Mouse (Mus musculus) embryonic facial prominence, embryonic 10.5 days (tissue): ENCODE results near the gene C1qbp. TPM values are rescaled to one million over a fixed set of nuclear protein-coding genes. Genes with fewer than 3 reads are reported as not detected.

Experiments used
- DNase-seq: peaks from one replicate; pipeline ENCODE4 v3.0.0-alpha.2; 2017; ENCODE audit warnings: low spot score
- H3K27ac ChIP-seq: fragments of 300-500 bp; sonication (generic); replicated peaks from 2 replicates; pipeline ENCODE4 v1.5.1; 2016; ENCODE audit warnings: mild to moderate bottlenecking
- H3K27me3 ChIP-seq: fragments of 300-500 bp; sonication (generic); replicated peaks from 2 replicates; pipeline ENCODE4 v1.6.1; 2016; ENCODE audit warnings: low read depth, mild to moderate bottlenecking; ENCODE audit not compliant: poor library complexity, severe bottlenecking
- H3K36me3 ChIP-seq: fragments of 300-500 bp; sonication (generic); replicated peaks from 2 replicates; pipeline ENCODE4 v1.6.1; 2016; ENCODE audit warnings: mild to moderate bottlenecking, moderate library complexity
- H3K4me1 ChIP-seq: fragments of 300-500 bp; sonication (generic); 2 replicates; pipeline ENCODE4 v1.6.1; 2016
- H3K4me3 ChIP-seq: fragments of 300-500 bp; sonication (generic); 2 replicates; pipeline ENCODE4 v1.5.1; 2016; ENCODE audit warnings: mild to moderate bottlenecking, moderate library complexity
- H3K9me3 ChIP-seq: fragments of 300-500 bp; sonication (generic); 2 replicates; pipeline ENCODE4 v1.6.1; 2016; ENCODE audit warnings: mild to moderate bottlenecking
- WGBS: fragments of 180-500 bp; shearing (Covaris S2); methylation state at CpG from one replicate; pipeline ENCODE4 v1.1.7; 2016; 5-methylcytosine and 5-hydroxymethylcytosine counted together
- polyA plus RNA-seq: library from polyadenylated mRNA; unstranded; fragments of >200 nt; fragmentation: Nextera tagmentation; extraction: Ambion mirVana; gene quantifications from 2 replicates; pipeline ENCODE4 v1.2.1, GENCODE M21; 2016

Gene C1qbp
- polyA plus RNA-seq = 346 and 351 TPM in 2 replicates

DNA sequence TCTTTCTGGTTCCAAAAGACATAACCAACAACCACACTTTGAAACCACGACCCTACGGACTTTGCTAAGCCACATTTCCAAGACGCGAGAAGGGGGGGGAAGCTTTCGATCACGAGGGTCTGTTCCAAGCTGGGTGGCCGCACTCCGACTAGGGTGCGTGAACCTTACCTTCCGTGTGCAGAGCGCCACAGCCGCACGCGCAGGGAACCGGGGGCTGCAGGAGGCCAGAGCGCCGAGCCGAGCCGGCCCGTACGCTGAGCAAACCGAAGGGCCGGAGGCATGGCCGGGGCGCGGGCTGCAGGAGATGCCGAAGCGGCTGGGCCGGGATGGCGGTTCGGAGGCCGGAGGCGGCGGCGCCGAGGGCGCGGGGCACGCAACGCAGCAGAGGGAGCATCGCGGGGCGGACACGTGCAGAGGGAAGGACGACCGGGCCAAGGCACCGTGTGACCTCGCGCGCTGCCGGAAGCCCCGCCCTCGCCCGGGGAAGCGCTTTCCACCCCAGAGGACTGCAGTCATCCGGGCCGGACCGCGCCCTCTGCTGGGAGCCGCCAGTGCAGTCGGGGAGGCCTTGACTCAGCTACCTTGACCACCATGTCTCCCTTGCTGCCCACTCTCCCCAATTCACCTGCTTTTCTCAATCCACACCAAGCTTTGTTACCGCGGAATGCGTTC lies at the start of gene C1qbp:
TSS of gene C1qbp (minus strand) at position 470 of the 672 bp plus-strand sequence.
- Histone ChIP-seq H3K4me1 (peaks cover 13% of the 10 kb centered on the region), H3K9me3 (no peaks in the 10 kb centered on the region), H3K36me3 (peaks cover 77% of the 10 kb centered on the region), H3K4me3 (peak within 1 kb of the TSS; percentile 96), H3K27ac (peak within 1 kb of the TSS; percentile 92), H3K27me3 (no peaks in the 10 kb centered on the region)
- under 1% methylated on average over 64 of the region's 64 CpGs for WGBS
- peak; percentile 95 for DNase-seq

DNA sequence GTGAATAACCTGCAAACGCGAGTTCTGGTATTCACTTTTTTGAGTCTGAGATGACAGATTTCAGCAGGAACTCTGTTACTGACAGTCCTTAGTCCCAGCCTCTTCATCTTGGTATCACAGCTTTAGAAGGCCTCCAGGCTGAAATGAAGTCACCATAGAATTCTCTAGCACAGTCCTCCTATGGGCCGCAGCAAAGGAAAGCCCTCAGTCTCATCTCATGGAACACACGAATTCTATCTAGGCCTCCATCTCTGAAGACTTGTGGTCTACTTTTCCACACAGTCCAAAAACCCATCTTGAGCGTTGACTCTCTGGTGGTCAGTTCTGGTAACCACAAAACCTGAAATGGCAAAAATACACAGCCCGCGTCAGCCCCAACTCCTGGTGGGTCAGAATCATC lies 49.2 kb upstream of the C1qbp start:
- DNase-seq = no peak
- Histone ChIP-seq H3K9me3 (no peaks in the 10 kb centered on the region), H3K27me3 (no peaks in the 10 kb centered on the region), H3K36me3 (peaks cover 44% of the 10 kb centered on the region), H3K4me3 (peak overlapping the region; percentile 73), H3K4me1 (peaks cover 35% of the 10 kb centered on the region), H3K27ac (peak overlapping the region; percentile 93)
- 70% methylated on average over 7 of the region's 7 CpGs for WGBS

- Histone ChIP-seq H3K4me1 (peaks cover 35% of the 10 kb centered on the region), H3K36me3 (peaks cover 69% of the 10 kb centered on the region), H3K4me3 (no peak overlapping the region), H3K27ac (no peak overlapping the region), H3K27me3 (no peaks in the 10 kb centered on the region), H3K9me3 (no peaks in the 10 kb centered on the region)
- no peak for DNase-seq
- WGBS = 77% methylated on average over 3 of the region's 3 CpGs
These were observed 46.7 kb upstream of the C1qbp start for GRCm38 (mm10) chr11:71029403-71030118.

DNA sequence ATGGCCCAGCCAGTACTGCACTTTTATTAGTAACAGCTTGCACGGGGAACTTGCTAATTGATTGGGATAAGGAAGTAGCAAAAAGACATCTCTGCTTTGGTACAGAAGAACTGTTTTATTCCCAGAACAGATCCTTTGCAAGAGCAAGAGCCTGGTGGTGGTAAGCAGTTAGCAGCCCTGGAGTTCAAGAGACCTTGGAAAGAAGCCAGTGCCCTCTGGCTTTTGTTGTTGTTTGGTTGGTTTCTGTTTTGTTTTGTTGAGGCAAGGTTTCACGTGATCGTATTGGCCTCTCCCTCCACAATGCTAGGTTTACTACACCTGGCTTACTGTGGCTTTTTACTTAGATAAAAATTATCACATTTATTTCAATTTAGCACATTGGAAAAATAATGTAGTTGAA lies 45.5 kb upstream of the C1qbp start:
- Histone ChIP-seq H3K9me3 (no peaks in the 10 kb centered on the region), H3K4me3 (no peak overlapping the region), H3K4me1 (peaks cover 25% of the 10 kb centered on the region), H3K27ac (no peak overlapping the region), H3K27me3 (no peaks in the 10 kb centered on the region), H3K36me3 (peaks cover 82% of the 10 kb centered on the region)
- no peak for DNase-seq
- 88% methylated on average over 3 of the region's 3 CpGs for WGBS

DNA sequence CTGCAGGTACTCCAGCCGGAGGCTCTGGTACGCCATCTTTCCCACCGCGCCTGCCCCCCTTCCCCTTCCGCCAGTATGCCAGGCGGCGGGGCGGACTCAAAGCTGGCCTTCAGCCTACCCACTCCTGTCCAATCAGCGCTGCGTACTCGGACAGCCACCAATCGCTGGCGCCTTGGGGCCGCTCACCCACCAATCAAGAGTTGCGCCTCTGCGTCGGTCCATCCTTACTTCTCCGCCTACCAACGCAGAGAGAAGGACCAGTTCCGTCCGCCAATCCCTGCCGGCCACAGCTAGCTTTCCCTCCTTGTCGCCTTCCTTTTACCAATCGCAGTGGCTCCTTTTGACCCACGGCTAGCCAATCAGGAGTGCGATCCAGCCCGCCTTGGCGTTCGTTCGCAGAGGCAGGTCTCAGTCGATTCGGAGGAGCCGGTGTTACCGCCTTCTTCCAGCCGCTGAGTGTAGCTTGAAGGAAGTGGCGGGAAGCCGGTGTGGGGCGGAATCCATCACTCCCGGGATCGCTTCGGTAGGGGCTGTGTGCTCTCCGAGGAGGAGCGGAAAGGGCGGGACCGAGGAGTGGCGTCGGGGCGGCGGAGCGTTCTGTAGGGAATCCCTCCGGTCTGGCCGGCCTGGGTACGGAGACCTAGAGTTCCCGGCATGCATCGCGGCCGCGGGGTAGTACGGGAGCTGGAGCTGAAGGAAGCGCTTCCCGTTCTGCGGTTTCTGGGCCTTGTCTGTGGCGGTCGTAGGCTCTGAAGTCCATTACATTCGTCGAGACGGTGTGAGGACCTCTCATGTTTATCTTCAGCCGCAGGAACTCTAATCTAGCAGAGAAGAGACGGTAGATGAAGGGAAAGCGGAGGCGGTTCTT lies 36.6 kb upstream of the C1qbp start, which contains the start of the genes Mis12 and Derl2:
TSS of gene Mis12 (plus strand) at position 411 of the 868 bp plus-strand sequence.
TSS of gene Derl2 (minus strand) at position 641 of the 868 bp plus-strand sequence.
- peaks cover 45% of the 10 kb centered on the region for H3K36me3 ChIP-seq
- under 1% methylated on average over 71 of the region's 71 CpGs for WGBS
- peak within 1 kb of the TSS; percentile 95 for H3K27ac ChIP-seq
- H3K9me3 ChIP-seq = no peaks in the 10 kb centered on the region
- no peaks in the 10 kb centered on the region for H3K27me3 ChIP-seq
- H3K4me1 ChIP-seq = peaks cover 33% of the 10 kb centered on the region
- DNase-seq = peak; percentile 99
- peak within 1 kb of the TSS; percentile 94 for H3K4me3 ChIP-seq

DNA sequence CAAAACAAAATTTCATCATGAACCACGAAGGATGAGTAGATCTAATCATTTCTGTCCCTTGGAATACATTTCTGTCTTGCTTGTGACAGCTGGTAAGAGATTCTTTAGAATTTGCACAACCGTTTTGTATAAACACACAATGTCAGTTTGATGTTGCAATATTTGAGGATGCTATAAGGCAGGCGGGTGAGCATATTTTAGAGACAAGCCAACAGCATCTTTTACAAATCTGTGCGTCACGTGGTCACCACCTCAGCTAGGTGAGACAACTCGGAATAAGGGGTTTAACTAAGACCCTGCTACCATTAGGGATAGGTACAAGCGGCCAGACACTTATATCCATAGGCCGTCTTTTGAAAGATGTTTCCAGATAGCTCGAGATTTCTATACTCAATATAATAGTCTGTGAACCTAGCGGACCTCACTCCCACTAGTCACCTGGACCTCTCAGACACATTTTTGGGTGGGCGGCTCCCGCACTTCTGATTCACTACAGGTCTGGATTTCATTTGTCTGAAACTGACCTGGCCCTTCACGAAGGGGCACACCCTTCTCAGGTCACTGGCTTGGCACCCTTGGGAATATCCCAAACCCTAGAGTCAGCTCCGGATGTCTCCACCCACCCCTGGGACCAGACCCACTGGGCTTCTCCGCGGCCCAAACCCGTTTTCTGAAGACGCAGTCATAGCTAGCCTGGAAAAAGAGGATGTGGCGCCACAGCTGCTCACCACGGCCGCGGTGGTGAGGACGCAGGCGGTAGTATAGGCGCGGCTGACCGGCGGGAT lies 35.8 kb upstream of the C1qbp start:
- H3K36me3 ChIP-seq = peaks cover 43% of the 10 kb centered on the region
- peak overlapping the region; percentile 95 for H3K27ac ChIP-seq
- 6% methylated on average over 28 of the region's 28 CpGs for WGBS
- H3K27me3 ChIP-seq = no peaks in the 10 kb centered on the region
- peak overlapping the region; percentile 94 for H3K4me3 ChIP-seq
- no peaks in the 10 kb centered on the region for H3K9me3 ChIP-seq
- peaks cover 33% of the 10 kb centered on the region for H3K4me1 ChIP-seq
- DNase-seq = no peak

DNA sequence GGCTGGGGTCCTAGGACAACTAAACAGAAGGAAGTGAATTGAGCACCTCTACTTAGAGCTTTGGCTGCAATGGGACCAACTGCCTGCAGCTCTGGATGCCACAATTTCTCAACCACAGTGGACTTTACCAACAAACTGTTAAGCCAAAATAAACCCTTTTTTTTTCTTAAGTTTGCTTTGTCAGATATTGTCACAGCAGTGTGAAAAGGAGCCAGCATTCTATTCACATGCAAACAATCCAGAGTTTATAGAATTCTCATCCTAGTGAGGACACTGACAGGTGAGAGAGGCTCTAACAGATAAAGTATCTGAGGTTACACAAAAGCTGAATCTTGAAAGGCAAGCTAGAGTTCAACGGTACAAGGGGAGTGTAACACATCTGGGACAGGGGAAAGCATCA lies 34.2 kb upstream of the C1qbp start:
- Histone ChIP-seq H3K27me3 (no peaks in the 10 kb centered on the region), H3K4me1 (peaks cover 33% of the 10 kb centered on the region), H3K36me3 (peaks cover 43% of the 10 kb centered on the region), H3K27ac (no peak overlapping the region), H3K9me3 (no peaks in the 10 kb centered on the region), H3K4me3 (no peak overlapping the region)
- no peak for DNase-seq
- WGBS = 96% methylated on average over 1 of the region's 1 CpGs

- Histone ChIP-seq H3K27ac (no peak overlapping the region), H3K27me3 (no peaks in the 10 kb centered on the region), H3K4me3 (no peak overlapping the region), H3K36me3 (peaks cover 66% of the 10 kb centered on the region), H3K4me1 (peaks cover 9% of the 10 kb centered on the region), H3K9me3 (no peaks in the 10 kb centered on the region)
- no peak for DNase-seq
- 93% methylated on average over 7 of the region's 7 CpGs for WGBS
These were observed 29.9 kb upstream of the C1qbp start for GRCm38 (mm10) chr11:71012743-71013142.

GRCm38 (mm10) chr11:71008321-71008720 lies 25.5 kb upstream of the C1qbp start:
- 93% methylated on average over 3 of the region's 3 CpGs for WGBS
- DNase-seq = no peak
- H3K4me3 ChIP-seq = no peak overlapping the region
- H3K4me1 ChIP-seq = peaks cover 6% of the 10 kb centered on the region
- H3K27me3 ChIP-seq = no peaks in the 10 kb centered on the region
- no peaks in the 10 kb centered on the region for H3K9me3 ChIP-seq
- H3K36me3 ChIP-seq = peaks cover 63% of the 10 kb centered on the region
- no peak overlapping the region for H3K27ac ChIP-seq

DNA sequence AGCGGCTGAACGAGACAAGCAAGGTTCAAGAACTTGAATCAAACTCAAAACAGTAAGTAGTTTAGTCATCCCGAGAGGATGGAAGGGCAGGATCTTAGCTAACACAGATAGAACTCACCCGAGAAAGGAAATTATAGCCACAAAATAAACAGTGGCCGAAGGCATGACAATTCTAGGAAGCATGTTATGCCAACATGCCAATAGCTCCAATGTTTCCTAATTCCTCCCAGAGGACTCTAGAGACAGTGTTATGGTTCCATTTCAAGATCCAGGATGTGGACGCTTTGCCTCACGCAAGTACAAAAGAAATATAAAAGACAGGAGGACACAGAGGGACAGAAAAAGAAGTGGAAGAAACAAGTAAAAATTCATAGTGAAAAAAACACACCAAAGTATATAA lies 25.0 kb upstream of the C1qbp start:
- H3K4me1 ChIP-seq = peaks cover 11% of the 10 kb centered on the region
- no peaks in the 10 kb centered on the region for H3K9me3 ChIP-seq
- no peak overlapping the region for H3K4me3 ChIP-seq
- H3K36me3 ChIP-seq = peaks cover 58% of the 10 kb centered on the region
- H3K27ac ChIP-seq = no peak overlapping the region
- no peak for DNase-seq
- 87% methylated on average over 7 of the region's 7 CpGs for WGBS
- no peaks in the 10 kb centered on the region for H3K27me3 ChIP-seq

GRCm38 (mm10) chr11:71007026-71007425 lies 24.2 kb upstream of the C1qbp start:
- H3K4me3 ChIP-seq = no peak overlapping the region
- peaks cover 18% of the 10 kb centered on the region for H3K4me1 ChIP-seq
- DNase-seq = no peak
- H3K27me3 ChIP-seq = no peaks in the 10 kb centered on the region
- no peaks in the 10 kb centered on the region for H3K9me3 ChIP-seq
- WGBS = 96% methylated on average over 6 of the region's 6 CpGs
- no peak overlapping the region for H3K27ac ChIP-seq
- H3K36me3 ChIP-seq = peaks cover 54% of the 10 kb centered on the region

GRCm38 (mm10) chr11:71005046-71005445 lies 22.2 kb upstream of the C1qbp start:
- DNase-seq = no peak
- Histone ChIP-seq H3K9me3 (no peaks in the 10 kb centered on the region), H3K36me3 (peaks cover 48% of the 10 kb centered on the region), H3K27ac (peak overlapping the region; percentile 71; the same call in 1 of the 2 replicates), H3K4me3 (peak overlapping the region; percentile 93), H3K27me3 (no peaks in the 10 kb centered on the region), H3K4me1 (peaks cover 18% of the 10 kb centered on the region)
- 58% methylated on average over 5 of the region's 5 CpGs for WGBS
